Mouse (Mus musculus): ENCODE results near the gene Pnmt. TPM values are rescaled to one million over a fixed set of nuclear protein-coding genes. Genes with fewer than 3 reads are reported as not detected.
A peak's percentile ranks its signal among the peaks of the same experiment; 100 is the strongest.
"Not testable (repeated sequence)": the region's sequence is repeated elsewhere in the genome, so short reads cannot be mapped to it uniquely, and the experiment has no call there.

Pnmt gene
- total RNA-seq, 2 experiments from 2014 or later = 363 to 581 TPM

GRCm38 (mm10) chr11:98357396-98358160, 28.7 kb upstream of the Pnmt start:
- DNase-seq = peak in 1 of 2 experiments; percentile 11

GRCm38 (mm10) chr11:98358161-98359083, 27.8 kb upstream of the Pnmt start, which contains the start of gene Stard3:
Gene Stard3, plus strand, starts transcription at chr11:98358368.
- DNase-seq = peak; percentile 93 to 96

GRCm38 (mm10) chr11:98360866-98361521, 25.3 kb upstream of the Pnmt start:
- DNase-seq = no peak

DNA sequence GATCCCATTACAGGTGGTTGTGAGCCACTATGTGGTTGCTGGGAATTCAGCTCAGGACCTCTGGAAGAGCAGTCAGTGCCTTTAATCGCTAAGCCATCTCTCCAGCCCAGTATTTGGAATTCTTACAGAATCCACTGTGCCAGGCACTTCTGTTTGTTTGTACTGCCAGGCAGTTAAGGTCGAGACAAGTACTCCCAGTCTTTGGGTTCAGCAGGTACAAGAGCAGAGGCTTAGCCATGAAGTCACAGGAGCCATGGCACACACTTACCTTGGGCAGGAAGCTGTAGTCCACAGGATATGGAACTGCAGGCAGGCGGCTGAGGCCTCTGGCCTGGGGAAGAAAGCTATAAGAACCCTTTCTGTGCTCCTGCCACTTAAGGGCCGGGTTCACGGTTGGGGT, 22.4 kb upstream of the Pnmt start:
- DNase-seq = no peak

DNA sequence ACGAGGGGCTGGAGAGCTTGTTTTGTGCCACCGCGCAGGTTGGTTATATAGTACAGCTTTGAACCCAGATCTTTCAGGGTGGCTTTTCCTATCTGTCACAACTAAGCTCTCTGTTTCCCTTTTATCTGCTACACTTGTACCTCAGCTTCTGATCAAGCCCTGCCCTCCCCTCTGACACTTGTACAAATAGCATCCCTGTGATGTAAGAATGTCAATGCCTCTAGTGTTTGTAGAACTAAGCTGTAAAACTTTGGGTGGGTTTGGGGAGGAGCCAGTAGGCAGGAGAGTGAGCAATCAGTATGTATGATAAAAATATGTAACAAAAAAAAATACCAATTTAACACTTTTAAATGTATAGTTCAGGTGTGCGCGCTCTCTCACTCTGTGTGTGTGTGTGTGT, 21.8 kb upstream of the Pnmt start:
- no peak for DNase-seq

- DNase-seq = no peak
Measured at GRCm38 (mm10) chr11:98366290-98366689, 20.0 kb upstream of the Pnmt start.

DNA sequence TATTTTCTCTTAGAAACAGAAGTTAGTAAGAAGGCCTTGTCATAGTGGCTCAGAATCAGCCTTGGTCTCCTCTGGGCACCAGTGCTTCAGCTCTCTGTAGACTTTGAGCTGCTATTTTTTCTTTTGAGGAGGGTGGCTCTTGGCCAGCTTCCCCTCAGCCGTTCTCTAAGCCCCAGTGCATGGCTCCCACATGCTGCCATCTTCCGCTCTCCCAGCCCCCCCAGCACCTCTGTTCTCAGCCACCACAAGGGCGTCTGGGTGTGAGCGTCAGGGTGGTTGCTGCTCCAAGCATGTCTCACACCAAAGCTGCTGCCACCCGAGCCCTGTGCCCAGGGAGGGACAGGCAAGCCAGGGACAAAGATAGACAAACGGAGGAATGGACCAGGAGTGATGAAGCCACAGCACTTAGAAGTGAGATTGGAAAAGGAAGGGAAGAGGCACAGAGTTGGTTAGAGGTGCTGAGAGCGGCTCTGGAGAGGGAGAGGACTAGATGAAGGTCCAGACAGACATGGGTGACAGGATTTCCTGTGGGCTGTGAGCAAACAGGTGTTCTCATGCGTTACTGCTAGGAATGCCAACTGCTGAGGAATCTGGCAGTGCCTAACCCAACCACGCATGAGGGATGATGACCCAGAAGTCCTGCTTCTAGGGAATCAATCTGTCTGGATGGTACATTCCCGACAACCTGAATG, 18.9 kb upstream of the Pnmt start:
- DNase-seq = no peak

DNA sequence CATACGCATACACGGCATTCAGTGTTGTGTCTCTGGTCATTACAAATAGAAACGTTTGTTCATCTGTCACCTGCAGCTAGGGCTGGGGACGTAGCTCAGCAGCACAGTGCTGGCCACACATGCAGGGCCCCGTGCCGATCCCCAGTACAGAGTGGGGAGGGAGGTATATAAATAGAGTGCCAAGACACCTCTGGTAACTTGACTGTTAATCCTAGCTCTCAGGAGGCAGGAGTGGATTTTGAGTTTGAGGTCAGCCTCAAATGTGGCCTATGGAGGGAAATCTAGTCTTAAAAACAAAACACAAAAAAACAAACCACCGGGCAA, 18.4 kb upstream of the Pnmt start:
- DNase-seq = no peak

- no peak for DNase-seq
Measured at GRCm38 (mm10) chr11:98369337-98369736, 16.9 kb upstream of the Pnmt start.

DNA sequence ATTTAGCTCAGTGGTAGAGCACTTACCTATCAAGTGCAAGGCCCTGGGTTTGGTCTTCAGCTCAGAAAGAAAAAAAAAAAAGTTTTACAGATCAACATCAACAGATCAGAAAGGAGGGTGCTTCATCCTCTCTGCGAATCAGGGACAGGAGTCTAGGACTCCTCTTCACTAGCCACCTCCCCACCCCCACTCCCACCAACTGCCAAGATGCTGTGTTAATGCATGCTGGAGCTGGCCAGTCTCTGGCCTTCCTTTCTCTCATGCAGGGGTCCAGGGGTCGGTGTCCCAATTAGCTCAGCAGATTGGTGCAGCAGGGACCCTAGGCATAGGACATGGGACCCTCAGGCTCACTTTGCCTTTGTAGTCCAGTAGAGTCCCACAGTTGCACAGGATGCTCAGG, 15.7 kb upstream of the Pnmt start:
- DNase-seq = no peak

- DNase-seq = no peak
Measured at GRCm38 (mm10) chr11:98371556-98372240, 14.6 kb upstream of the Pnmt start.

DNA sequence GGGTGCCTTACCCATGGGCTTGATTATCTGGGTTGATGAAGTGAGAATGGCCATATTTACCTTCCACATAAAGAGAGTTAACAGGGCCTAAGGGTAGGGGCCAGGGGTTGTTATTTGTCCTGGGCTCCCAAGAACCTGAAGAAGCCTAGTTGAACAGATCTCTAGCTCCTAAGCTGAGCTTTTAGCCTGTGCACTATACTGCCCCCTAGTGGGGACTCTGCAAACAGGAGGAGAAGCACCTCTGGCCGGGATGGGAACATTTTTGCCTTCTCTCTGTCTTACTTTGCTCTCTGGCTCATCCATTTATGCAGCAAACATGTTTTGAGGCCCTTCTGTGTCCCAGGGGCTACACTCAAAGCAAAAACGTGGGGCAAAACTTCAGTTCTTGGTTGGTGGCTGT, 13.8 kb upstream of the Pnmt start:
- DNase-seq = peak; percentile 56 to 73

- DNase-seq = no peak
Measured at GRCm38 (mm10) chr11:98373244-98373643, 13.0 kb upstream of the Pnmt start.

DNA sequence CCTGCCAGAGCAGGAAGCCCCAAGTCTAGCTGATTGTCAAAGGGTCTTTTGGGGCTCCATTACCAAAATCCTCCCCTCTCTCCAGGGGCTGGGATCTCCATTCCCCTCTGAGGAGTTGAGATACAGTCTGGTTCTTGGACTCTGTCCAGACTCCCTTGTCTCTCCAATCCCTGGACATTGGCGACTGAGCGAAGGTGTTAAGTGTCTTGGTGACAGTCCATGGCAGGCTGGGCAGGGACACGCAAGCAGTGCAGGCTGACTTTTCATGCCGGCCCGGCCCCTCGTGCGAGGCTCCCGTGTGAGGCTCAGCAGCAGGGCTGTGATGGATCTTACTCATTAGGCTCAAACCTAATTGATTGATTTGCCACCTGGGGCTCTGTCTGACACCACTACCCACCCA, 12.0 kb upstream of the Pnmt start:
- no peak for DNase-seq

DNA sequence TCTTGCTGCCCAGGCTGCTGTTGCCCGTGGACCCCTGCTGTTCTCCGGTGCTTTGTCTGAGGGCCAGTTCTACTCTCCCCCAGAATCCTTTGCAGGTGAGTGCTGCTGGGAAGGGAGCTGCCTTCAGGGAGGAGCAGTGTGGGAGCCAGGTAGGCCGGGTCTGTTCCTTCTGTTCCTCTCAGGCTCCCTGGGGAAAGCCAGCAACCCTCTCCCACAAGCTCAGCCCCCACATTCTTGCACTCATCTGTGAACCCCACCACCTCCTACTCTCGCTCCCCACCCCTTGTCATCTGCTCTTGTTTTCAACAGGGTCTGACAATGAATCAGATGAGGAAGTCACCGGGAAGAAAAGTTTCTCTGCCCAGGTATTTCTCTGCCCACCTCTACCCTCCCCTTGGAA, 9.5 kb upstream of the Pnmt start:
- no peak for DNase-seq

- DNase-seq = no peak
Measured at GRCm38 (mm10) chr11:98377787-98378186, 8.5 kb upstream of the Pnmt start.

DNA sequence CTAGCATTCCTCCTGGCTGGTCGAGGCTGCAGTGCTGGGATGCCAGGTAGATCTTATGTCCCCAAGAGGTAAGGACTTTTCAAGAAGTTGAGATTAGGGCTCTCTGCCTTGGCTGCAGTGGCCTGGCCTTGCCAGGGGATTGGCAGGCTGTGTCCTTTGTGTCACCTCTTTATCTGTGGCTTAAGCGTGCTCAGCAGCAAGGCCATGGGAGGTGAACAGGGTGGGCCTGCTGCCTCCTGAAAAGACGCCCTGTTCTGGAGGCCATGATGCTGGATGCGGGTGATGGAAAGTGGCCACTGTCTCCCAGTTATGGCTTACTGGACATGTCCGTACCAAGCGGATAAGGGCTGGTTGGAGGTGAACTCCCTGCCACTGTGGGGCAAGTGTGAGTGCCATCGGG, 6.9 kb upstream of the Pnmt start:
- no peak for DNase-seq

DNA sequence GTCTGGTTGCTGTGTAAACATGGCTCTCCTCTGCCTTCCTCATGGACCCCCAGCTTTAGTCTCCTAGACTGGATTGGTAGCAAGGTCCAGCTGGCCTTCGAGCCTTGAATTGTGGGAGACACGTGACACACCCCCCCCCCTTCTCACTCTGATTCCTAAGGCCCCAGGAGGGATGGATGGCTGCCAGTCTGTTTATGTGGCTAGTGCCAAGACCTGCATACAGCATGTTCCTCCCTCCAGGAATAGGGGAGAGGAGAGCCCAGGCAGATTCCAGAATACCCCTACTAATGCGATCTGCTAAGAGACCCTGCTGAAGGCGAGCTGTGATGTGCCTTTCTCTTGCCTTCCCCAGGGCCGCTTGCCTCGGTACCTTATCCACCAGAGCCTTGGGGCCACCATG, 6.1 kb upstream of the Pnmt start:
- DNase-seq = no peak

GRCm38 (mm10) chr11:98381651-98382050, 4.6 kb upstream of the Pnmt start:
- no peak for DNase-seq

GRCm38 (mm10) chr11:98382405-98382804, 3.8 kb upstream of the Pnmt start:
- DNase-seq = not testable (repeated sequence)

- DNase-seq = no peak
Measured at GRCm38 (mm10) chr11:98383261-98384030, 2.8 kb upstream of the Pnmt start, which contains the start of gene Tcap. Gene Tcap, plus strand, starts transcription at chr11:98383811.

Data from adrenal gland, postnatal 36 days (tissue).